Mouse (Mus musculus) erythroblast, adult 5-6 weeks (primary cell): ENCODE measurements around the gene Emcn. TPM values are rescaled to one million over a fixed set of nuclear protein-coding genes. Genes with fewer than 3 reads are reported as not detected.

Source experiments
- ATAC-seq: replicated peaks from 2 replicates; pipeline ENCODE4 v1.8.0; 2016; ENCODE audit warnings: moderate number of reproducible peaks, mild to moderate bottlenecking, moderate TSS enrichment, inconsistent platforms; ENCODE audit not compliant: poor library complexity, low FRiP score, severe bottlenecking
- total RNA-seq, 2 experiments: library from RNA; stranded (forward) in 1 of 2; stranded (reverse) in 1 of 2; fragments of 150-400 nt in 1 of 2; fragments of 200-764, 138-1000 nt in 1 of 2; gene quantifications; 2 replicates each; pipeline versions ENCODE4 v1.2.3 to v1.2.4; 2015 to 2017; ENCODE audit warnings: low replicate concordance in 2 of 2

Gene Emcn
- total RNA-seq (2015; ENCODE audit: low replicate concordance) (not detected in 2 replicates), total RNA-seq (2017; ENCODE audit: low replicate concordance) (0.17 TPM in 1 of 2 replicates, not detected in the other)

DNA sequence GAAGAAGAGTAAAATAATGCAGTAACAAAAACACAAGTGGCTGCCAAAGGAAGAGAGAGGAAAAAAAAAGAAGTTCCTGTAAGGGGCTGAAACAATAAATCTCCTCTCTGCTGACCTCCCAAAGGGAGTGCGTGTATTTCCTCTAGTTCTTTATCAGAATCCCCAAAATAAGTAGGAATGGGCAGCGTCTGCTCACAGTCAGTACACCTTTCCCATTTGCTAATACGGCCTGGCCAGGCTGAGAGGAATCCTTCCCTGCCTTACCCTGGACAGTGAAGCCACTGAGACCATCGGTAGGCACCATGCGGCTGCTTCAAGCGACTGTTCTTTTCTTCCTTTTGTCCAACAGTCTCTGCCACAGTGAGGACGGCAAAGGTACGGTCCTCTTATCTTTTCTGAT, at the start of gene Emcn:
TSS of gene Emcn (plus strand) at position 130 of the 400 bp plus-strand sequence.
- no peak for ATAC-seq

DNA sequence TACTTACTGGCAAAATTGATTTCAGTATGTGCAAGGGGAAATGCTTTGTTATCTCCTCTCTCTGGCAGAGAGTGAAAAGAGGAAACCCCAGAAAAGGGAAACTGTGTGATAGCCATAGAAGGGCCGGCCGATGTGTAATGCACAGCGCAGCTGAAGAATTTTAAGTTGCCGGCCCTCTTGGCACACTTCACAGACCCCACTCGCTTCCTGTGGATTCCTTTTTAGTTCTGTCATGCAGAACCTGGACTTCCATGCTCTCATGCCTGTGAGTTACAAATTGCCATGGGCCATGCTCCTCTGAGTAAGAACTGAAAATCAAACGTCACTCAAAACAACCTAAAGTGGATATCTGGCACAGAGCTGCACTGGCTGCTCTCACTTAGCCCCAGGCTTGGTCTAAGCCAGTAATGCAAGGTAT, 47.7 kb upstream of the Emcn start:
- no peak for ATAC-seq

DNA sequence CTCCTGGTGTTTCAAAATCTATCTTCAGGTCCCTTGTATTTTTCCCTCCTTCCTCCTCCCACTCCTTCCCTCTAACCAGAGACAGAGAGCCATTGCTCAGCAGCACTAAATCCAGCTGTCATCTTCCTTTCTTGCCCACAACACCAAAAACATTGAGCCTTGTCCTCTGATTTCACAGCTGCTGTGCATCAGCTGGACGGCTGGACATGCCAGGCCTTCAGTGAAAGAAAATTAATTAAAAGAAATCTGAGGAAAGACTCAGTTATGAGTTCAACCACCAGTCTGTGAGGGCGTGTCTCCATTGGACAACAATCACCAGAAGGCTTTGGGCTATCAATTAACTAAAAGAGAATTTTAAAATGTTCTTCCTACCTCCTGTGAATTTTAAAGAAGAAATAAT, 42.6 kb upstream of the Emcn start:
- ATAC-seq, result no peak

DNA sequence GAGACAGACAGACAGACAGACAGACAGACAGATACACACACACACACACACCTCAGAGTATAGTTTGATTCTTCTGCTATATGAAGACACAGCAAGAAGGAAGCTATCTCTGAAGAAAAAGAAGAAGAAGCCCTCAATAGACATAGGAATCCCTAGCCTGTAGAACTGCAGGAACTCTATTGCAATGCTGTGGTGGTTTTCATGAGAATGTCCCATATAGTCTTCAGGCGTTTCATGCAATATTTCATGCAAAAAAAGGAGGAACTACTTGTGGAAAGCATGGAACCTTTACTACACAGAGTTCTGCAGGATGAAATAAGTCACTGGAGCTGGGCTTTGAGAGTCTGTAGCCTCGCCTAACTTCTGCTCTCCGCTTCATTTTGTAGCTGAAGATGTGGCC, 40.7 kb upstream of the Emcn start:
- ATAC-seq, result no peak

DNA sequence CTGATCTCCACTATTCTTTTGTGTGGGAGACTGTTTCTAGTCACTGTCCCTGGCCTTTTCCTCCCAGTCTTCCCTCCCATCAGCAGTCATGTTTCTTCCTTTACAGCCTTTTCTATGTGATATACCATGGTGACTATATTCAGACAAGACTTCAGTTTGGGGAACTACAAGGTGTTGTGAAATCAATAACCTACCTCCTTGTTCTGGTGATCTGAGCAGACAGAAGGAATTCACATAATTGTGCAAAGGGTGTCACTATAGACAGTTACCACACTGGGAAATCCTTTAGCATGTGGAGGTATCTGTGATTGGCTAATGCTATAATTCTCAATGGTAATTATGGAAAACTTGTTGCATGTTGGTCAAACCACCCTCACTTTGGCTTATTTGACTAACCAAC, 39.7 kb upstream of the Emcn start:
- ATAC-seq, result no peak

DNA sequence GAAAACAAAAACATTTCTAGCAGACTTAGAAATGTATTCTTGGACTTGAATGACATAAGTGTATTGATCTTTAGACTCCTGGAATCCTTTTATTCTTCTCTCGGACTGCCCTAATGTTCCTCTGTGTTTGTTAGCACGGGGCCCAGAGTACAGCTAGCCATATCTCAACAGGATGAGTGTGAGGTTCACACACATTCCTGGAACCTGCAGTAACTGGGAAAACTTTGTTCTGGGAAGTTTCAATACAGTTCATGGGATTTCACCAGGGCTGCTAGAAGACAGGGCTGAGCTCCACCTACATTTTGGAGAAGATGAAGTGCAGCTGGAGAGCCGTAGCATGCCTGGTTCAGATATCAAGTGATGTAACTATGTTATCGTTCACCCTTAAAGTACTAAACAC, 38.1 kb upstream of the Emcn start:
- no peak for ATAC-seq

DNA sequence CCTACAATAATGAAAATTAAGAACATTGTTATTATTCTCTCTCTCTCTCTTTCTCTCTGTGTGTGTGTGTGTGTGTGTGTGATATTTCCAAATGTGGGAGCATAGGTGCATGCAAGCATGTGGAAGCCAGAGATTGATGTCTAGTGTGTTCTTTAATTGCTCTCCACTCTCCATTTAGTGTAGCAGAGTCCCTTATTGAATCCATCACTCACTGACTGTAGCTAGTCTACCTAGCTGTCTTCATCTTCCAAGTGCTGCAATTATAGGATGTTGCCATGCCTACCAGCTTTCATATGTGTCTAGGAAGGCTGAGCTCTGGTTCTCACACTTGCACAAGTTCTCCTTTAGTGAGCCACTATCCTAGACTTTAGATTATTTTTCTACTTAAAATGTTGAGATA, 30.9 kb upstream of the Emcn start:
- no peak for ATAC-seq

DNA sequence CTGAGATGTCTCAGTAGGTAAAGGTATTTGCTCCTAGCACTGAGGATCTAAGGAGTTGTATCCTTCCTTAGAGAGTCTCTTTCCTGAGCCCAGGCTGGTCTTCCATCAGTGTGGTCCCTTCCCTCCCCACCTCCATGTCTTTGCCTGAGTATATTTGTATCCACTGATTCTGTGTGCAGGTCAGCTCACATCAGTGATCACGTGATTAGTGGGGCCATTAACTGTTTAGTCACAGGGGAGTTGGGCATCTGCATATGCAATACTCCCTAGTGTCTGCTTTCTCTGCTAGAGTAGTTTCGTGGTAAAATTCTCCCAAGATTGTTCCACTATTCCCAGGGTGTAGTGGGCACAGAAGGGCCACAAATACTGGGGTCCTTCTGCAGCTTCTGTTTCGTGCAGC, 28.3 kb upstream of the Emcn start:
- no peak for ATAC-seq

DNA sequence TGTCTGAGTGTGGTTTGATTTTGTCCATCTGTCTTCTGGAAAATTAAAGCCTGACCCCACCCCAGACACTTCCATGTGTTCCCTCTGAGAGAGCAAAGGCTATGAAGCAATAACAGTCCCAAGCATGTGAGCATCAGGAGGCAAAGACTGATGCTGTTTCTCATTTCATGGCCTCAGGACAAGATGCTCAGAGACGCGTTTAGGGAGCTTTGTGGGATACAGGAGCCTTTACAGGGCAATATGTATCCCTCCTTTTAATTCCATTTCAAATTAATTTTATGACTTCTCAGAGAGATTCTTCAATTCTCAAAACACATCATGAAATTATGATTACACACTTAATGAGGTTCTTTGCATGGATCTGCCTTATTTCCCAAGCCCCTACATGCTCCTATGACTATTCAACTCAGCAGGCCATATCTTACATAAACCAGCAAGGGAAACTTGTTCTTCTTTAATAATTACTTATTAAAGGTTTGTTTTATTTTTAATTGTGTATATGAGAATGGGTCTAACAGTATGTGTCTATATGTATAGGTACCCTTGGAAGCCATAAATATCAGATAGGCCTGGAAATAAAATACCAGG, 27.0 kb upstream of the Emcn start:
- ATAC-seq, result no peak

DNA sequence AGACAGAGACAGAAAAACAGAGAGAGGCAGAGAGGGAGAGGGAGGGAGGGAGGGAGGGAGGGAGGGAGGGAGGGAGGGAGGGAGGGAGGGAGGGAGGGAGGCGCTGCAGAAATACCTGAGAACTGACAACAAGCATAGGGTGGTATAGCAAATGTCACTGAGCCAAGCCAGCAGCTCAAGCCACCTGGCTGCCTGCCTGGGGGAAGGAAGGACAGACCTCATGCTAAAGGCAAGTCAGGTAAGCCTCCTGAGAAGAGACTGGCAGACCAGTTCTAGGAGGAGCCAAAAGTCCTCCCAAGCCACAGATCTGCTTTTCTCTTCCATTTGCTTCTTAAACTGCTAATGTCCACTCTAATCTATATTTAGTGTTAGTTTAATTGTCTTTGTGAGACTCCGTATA, 22.5 kb upstream of the Emcn start:
- no peak for ATAC-seq

DNA sequence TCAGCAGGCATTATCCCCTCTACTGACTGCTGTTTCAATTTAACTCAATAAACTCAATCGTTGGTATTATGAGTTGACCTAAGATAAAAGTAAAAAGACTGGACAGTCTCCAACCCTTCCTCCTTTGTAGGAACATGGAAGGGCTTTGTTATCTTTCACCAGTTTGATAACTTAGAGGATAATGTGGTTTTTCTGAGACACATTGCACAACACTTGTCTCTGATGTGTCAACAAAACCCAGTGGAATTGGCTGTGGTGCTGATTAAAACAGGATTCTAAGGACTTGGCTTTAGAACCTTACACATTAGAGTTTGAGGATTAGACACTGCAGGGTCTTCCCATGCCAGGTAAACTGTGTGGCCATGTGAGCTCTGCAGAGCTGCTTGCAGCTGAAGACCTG, 20.9 kb upstream of the Emcn start:
- ATAC-seq, result no peak

DNA sequence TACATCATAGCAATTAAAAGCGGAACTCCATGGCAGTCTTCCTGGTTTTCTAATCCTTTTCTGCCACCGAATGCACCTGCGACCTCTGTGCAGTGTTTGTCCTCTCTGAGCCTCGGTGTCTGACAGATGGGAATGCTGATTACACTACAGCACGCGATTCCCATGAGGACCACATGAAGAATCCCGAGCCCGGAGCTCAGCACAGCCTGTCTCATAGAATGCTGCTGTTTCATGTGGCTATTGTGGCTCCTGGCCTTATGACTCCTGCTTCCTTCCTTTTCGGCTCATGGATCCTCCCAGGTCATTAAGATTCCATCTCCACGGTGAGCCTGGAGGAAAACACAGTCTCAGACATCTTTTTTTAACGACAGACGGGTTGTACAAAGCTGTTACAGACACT, 18.6 kb upstream of the Emcn start:
- no peak for ATAC-seq

DNA sequence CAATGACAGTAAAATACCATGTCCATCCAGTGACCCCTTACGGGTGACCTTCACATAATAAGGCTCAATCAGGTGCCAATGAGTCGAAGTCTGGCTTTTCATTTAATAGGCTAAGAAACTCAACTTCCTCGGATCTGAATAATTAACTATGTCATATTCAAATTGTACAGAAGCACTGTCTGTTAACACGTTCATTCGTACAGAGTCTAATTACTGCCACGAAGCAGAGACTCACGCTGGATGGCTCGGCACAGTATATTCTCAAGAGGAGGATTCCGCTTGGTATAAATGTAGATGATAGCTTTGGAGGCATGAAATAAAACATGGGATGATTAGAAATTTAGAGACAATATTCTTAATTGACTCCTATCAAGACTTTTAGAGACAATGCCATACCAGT, 11.0 kb upstream of the Emcn start:
- no peak for ATAC-seq

DNA sequence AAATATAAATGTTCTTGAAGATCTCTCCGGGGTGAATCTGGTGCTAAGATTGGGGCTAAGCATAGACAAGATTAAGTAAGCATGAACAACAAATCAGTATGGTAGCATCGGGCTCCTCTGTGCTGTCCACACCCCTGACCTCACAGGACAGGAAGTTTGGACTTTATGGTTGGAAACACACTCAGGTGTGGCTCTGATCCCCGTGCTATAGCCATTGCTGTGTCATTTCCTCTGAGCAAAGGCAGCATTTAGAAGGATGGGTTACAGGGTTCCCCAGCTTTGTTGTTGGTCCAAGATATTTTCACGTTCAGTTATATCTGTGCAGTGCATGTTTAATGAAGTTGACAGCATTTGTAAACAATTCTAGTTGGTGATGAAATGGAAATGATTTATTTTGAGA, 9.9 kb upstream of the Emcn start:
- no peak for ATAC-seq

DNA sequence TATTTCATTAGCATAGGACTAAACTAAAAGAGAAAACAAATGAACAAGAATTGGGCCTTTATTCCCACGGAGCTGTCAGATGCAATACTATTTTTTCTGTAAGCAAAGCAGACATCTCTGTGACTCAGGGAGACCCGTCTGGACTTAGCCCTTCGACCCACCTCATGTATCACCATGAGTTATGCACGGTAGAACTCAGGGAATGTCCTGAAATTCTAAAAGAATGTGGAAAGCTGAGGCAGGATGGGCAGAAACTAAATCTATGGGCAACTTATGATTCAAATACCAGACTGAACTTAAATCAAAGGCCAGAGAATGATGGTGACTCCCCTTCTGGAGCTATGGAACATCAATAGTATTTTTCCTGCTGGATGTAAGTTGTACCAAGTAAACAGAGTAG, 8.3 kb upstream of the Emcn start:
- ATAC-seq, result no peak

DNA sequence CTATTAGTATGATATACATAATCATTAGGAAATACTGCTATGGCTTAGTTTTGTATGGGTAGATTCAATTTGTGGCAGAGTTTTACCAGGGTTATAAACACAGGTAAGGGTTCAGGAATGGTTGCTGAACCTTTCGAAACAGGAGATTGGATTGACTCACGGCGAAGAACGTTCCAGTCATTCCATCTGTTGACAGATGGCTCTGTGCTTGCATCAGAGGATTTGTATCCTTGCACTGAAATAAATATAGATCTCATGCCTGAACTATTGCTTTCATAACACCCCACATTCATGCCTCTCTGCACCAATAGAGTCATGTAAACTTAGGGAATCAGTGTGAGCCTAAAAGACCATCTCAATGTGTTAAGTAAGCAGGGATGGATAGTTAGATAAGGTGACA, 4.9 kb upstream of the Emcn start:
- no peak for ATAC-seq

DNA sequence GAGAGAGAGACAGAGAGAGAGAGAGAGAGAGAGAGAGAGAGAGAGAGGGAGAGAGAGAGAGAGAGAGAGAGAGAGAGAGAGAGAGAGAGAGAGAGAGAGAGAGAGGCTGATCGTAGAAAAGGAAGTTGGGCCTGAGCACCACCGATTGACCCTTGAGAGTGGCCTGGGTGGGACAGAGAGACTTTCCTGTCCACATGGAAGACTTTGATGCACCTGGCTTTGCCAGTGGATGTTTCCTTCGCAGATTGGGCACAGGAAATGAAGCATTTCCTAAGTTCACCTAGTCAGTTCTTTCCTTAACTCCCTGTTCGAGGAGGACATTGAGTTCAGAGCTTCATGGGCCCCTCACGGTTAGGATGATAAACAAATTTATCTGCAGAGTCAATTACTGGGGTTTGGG, 2.6 kb downstream of the Emcn start:
- no peak for ATAC-seq

DNA sequence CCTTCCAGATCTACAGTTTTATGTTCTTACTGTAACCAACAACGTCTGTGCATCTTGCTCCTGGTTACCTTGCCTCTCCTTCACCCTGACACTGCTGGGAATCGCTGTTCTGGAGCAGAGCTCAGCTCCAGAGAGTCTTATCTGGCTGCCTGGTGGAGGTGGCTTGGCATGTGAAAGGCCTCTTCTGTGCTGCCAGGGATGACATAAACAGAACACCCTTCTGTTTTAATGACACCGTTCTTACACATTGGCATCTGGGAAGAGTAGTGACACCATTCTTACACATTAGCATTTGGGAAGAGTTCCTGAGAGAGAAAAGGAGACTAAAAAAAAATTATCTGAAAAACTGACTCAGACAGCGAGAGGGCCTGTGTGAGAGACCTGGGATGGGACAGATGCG, 11.0 kb downstream of the Emcn start:
- no peak for ATAC-seq

DNA sequence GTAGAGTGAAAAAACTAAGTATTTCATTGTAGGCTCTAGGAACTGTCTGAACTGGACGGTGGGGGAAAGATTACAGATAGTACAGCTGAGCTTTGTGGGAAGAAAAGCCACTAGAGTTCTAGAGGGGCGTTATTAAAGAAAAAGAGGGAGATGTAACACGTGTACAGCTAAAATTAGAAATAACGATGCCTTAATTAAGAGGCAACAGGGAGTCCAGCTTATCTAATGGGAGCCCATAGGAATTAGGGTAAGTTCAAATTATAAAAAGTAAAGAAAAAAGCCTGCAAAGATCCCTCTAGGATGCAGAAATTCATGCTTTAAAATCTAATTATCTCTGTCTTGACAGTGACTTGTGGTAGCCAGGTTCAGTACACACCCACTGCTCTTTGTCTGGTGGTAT, 15.8 kb downstream of the Emcn start:
- ATAC-seq, result no peak

DNA sequence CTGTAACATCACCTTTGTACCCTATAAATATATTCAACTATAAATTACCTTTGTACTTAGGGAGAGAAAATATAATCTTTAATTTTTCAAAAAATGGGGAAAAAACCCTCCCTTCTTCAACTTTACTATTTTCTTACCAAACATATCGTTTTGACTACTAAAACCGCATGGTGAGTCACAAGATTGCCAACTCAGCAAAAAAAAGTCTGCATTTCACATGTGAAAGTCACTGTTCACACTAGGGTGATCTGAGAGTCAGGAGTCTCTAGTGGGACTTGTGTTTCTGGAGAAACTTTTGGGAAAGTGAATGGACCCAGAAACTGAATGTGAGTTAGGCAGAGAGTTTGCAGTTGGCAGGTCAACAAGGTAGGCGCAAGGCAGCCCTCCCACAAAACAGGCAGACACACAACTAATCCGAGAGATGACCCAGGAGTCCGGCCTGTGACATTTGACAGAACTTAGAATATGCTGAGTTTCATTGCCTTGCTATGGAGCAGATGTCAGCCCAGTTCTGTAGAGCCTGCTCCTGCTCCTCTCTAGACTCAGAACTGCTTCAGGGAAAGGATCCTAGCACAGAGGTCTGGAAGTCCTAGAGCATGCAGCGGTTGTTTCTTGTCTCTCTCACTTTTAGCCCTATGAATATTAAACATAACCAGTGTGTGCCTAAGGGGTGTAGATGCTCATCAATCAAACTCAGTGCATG, 26.4 kb downstream of the Emcn start:
- no peak for ATAC-seq

DNA sequence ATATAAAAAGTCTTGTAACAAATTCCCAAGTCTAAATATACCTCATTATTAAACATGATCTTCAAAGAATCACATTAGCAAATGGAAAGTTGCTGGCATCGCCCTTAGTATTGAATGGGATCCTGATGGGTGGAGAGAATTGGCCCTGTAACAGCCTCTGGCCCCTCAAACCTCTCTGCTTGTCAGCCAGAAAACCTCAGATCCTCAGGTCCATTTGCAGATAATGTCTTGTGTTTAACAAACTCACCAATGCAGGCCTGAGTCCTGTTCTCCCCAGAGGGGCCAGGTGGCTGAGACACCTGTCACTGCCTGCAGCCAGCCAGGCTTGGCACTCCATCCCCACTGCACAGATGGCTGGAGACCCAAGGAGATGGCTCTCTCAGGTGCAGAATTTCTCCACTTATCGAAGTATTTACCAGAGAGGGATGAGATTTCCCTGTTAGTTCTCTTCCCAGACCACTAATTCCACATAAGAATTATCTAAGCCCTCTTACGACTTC, 27.0 kb downstream of the Emcn start:
- ATAC-seq, result no peak

DNA sequence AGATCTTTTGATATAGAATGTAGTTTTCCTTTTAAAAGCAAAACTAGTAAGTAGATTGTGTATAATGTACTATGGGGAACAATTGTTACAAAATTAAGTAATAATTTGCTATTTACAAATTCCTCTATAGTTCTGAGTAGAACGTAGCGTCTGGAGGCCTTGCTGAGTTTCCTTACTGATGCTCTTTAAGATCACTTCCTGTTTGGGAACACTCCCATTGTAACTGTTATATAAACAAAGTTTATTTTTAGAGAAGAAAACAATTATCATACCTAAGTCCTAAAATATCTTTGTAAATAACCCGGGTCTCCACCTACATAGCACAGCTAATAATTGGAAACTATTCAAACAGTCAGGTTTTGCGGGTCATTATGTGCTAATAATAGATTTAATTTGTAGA, 32.0 kb downstream of the Emcn start:
- ATAC-seq, result no peak
